Mouse (Mus musculus): ENCODE data around the gene Ankmy1. TPM values are rescaled to one million over a fixed set of nuclear protein-coding genes. Genes with fewer than 3 reads are reported as not detected.

The Ankmy1 gene
- polyA plus RNA-seq, 1 experiment from 2014 or later, result 1.1 TPM

DNA sequence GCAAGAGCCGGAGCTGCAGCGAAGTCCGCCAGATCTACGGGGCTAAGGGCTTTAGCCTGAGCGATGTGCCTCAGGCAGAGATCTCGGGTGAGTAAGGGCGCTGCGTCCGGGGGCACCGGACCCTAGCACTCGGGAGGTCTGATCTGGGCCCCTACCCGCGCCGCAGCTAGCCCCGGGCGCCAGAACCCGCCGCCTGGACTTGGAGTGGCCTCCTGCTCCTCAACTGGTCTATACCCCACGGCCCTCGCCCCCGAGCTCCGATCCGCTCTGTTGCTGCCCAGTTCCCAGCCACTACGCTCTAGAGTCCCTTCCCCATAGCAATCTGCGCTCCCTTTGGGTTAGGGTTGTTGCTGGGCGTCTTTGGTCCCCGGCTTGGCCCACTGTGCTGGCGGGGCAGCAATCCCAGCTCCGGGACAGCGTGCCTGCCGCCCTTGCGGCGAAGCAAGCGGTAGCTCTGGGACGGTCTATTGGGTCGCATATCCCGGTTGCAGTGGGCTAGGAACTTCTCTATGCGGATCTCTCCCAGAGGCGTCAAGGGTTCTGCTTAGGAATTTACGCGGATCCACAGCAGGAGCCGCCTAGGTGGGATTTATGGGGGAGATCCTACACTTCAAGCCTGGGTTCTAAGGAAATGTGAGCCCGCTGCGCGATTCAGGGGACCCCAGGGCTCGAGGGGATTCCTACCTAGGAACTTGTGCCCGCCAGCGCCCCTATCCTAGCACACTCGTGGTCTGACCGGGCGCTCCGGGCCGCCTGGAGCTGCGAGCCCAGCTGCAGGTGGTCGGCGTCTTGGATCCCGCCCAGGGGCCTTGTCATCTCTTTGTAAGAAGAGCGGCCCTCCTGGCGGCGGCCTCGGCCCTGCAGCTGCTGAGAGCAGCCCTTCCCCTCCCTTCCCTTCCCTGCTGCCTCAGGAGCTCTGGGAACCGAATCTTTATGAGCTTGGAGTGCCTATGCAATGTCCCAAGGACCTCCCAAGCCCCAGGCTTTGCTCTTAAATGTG is 70.4 kb downstream of the Ankmy1 start:
- peaks cover 8% of the 10 kb centered on the region; the same call in 1 of the 2 replicates for H3K36me3 ChIP-seq (ENCODE audit: control insufficient read depth, insufficient read depth, low read length)
- H3K9me3 ChIP-seq (ENCODE audit: control insufficient read depth, low read length), result no peaks in the 10 kb centered on the region
- peak overlapping the region; percentile 89 for H3K27ac ChIP-seq (ENCODE audit: low read depth, low read length)
- peaks cover 6% of the 10 kb centered on the region; the same call in 1 of the 2 replicates for H3K27me3 ChIP-seq (ENCODE audit: control insufficient read depth, insufficient read depth, low read length)
- peak overlapping the region; percentile 91 for H3K9ac ChIP-seq (ENCODE audit: low read depth, low read length)
- ATAC-seq (ENCODE audit: low FRiP score, low TSS enrichment), result peak; percentile 33
- peaks cover 11% of the 10 kb centered on the region; the same call in 1 of the 2 replicates for H3K4me1 ChIP-seq (ENCODE audit: control insufficient read depth, insufficient read depth, low read length)
- H3K4me3 ChIP-seq (ENCODE audit: low read length), result peak overlapping the region; percentile 77
- under 1% methylated on average over 62 of the region's 62 CpGs for WGBS
- H3K4me2 ChIP-seq (replicated peaks; ENCODE audit: low read depth, low read length), result peak overlapping the region; percentile 91

DNA sequence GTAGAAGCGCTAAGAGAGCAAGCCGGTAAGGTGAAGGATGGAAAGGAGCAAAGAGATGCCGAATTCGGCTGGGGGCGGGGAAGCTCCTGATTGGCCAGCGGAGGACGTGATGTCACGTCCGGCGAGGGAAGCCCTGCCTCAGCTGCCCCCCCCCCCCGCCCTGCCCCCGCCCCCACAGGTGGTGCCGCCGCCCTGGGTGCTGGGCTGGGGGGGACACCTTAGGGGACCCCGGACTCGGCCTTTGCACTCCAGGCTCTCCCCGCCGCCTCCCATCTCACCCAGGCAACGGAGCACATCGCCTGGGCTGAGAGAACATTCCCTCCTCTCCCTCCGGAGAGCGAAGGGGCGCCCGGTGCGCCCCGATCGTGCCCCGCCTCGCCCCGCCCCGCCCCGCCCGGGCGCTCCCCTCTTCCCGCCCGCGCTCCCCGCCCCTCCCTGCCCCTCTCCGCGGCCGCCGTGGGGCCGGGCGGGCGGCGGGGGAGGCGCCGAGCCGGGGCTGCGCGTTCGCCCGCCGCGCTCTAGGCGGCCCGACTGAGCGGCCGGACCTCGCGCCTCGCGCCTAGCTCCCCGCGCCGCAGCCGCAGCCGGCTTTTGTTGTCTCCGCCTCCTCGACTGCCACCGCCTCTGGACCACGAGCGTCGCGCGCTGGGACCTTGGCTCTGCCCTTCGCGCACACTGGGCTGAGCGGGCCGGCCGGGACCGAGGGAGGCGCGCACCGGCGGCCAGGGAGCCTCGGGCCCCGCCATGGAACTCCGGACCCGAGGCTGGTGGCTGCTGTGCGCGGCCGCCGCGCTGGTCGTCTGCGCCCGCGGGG is 71.3 kb downstream of the Ankmy1 start, which contains the start of gene Gpc1:
Gene Gpc1, plus strand, starts transcription at position 458 of the 814 bp plus-strand sequence.
- Histone ChIP-seq H3K4me3 (ENCODE audit: low read length) (peak within 1 kb of the TSS; percentile 77), H3K27ac (ENCODE audit: low read depth, low read length) (peak within 1 kb of the TSS; percentile 89), H3K4me2 (replicated peaks; ENCODE audit: low read depth, low read length) (peak within 1 kb of the TSS; percentile 91), H3K4me1 (ENCODE audit: control insufficient read depth, insufficient read depth, low read length) (peaks cover 11% of the 10 kb centered on the region; the same call in 1 of the 2 replicates), H3K36me3 (ENCODE audit: control insufficient read depth, insufficient read depth, low read length) (peaks cover 8% of the 10 kb centered on the region; the same call in 1 of the 2 replicates), H3K9me3 (ENCODE audit: control insufficient read depth, low read length) (no peaks in the 10 kb centered on the region), H3K9ac (ENCODE audit: low read depth, low read length) (peak within 1 kb of the TSS; percentile 91), H3K27me3 (ENCODE audit: control insufficient read depth, insufficient read depth, low read length) (peaks cover 6% of the 10 kb centered on the region; the same call in 1 of the 2 replicates)
- ATAC-seq (ENCODE audit: low FRiP score, low TSS enrichment), result peak; percentile 75
- under 1% methylated on average over 52 of the region's 99 CpGs for WGBS

DNA sequence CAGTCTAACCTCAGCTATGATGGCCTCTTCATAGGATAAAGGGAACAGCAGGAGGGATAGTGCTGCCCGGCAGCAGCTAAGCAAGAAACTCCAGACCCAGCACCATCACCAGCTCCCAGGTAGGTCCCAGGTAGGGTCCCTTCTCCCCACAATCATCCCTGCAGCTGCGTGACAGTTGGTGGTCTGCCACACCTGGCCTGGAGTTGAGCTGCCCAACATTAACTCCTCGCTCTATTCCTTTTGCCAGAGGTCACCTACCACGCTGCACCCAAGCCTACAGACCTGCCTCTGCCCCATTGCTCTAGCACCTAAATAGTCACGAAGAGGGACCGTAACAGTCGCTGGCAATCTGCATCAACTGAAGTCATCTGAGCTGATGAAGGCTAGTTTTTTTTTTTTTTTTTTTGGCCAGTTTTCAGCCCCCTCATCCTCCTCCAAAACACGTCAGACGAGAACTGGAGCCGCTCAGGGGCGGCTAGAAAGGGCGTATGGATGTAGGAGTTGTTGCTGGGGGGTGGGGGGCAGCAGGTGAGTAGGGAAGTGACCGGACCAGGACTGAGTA is 72.0 kb downstream of the Ankmy1 start:
- no peak overlapping the region for H3K27ac ChIP-seq (ENCODE audit: low read depth, low read length)

DNA sequence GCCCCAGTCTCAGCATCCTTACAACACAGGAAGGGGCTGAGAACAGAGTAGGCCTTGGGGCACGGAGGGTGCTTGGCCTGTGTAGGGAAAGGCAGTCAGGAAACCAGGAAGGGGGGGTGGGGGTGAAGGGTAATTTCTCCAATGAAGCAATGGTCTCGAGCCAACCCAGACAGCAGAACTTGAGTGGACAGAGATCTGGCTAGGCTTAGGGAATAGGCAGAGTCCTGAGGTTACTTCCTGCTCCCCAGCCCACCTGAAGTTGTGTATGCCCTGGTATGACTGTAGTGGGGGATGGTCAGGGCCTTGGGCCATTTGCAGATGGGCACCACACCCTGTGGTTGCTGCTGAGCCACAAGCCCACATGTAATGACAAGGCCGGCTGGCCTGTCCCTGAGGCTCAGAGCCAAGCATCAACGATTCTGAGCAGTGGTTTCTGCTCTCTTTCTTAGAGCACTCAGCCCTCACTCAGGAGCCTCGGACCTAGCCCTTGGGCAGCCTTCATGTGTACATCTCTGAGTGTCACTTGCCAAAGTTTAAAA is 86.9 kb downstream of the Ankmy1 start:
- ATAC-seq (ENCODE audit: low FRiP score, low TSS enrichment), result no peak
- no peaks in the 10 kb centered on the region; the same call in 1 of the 2 replicates for H3K9me3 ChIP-seq (ENCODE audit: control insufficient read depth, low read length)
- 71% methylated on average over 5 of the region's 5 CpGs for WGBS
- no peak overlapping the region for H3K4me2 ChIP-seq (replicated peaks; ENCODE audit: low read depth, low read length)
- no peak overlapping the region for H3K4me3 ChIP-seq (ENCODE audit: low read length)
- H3K36me3 ChIP-seq (ENCODE audit: control insufficient read depth, insufficient read depth, low read length), result no peaks in the 10 kb centered on the region
- no peaks in the 10 kb centered on the region for H3K4me1 ChIP-seq (ENCODE audit: control insufficient read depth, insufficient read depth, low read length)
- H3K27me3 ChIP-seq (ENCODE audit: control insufficient read depth, insufficient read depth, low read length), result no peaks in the 10 kb centered on the region
- H3K9ac ChIP-seq (ENCODE audit: low read depth, low read length), result no peak overlapping the region
- no peak overlapping the region for H3K27ac ChIP-seq (ENCODE audit: low read depth, low read length)

More for the DNA sequence above, 72.0 kb downstream of the Ankmy1 start:
- Histone ChIP-seq H3K36me3 (ENCODE audit: control insufficient read depth, insufficient read depth, low read length) (0 out of 2 replicates have a peak, but pooled peaks cover 4% of the 10 kb centered on the region), H3K9me3 (ENCODE audit: control insufficient read depth, low read length) (no peaks in the 10 kb centered on the region), H3K4me2 (replicated peaks; ENCODE audit: low read depth, low read length) (peak overlapping the region; percentile 91), H3K4me1 (ENCODE audit: control insufficient read depth, insufficient read depth, low read length) (peaks cover 11% of the 10 kb centered on the region; the same call in 1 of the 2 replicates), H3K4me3 (ENCODE audit: low read length) (peak overlapping the region; percentile 77), H3K27me3 (ENCODE audit: control insufficient read depth, insufficient read depth, low read length) (peaks cover 6% of the 10 kb centered on the region; the same call in 1 of the 2 replicates), H3K9ac (ENCODE audit: low read depth, low read length) (peak overlapping the region; percentile 91; the same call in 1 of the 2 replicates)
- no peak for ATAC-seq (ENCODE audit: low FRiP score, low TSS enrichment)
- WGBS, result 10% methylated on average over 13 of the region's 13 CpGs

DNA sequence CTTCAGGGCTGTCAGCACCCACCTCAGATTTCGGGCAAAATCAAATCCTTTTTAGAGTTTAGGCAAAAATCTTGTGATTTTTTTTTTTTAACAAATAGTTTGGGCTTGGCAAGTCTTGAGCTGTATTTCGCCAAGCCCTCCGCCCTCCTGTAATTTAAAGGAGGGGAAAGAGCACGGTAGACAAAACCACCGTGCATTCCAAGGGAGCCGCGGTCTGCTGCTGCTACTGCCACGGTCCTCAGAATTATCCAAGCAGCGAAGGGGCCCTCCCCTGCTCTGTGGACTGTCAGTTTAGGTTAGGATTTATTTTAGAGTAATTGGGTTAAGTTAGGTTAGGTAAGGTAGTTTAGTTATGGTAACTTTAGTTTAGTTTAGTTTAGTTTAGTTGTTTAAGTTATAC is 87.6 kb downstream of the Ankmy1 start:
- no peaks in the 10 kb centered on the region; the same call in 1 of the 2 replicates for H3K9me3 ChIP-seq (ENCODE audit: control insufficient read depth, low read length)
- H3K4me1 ChIP-seq (ENCODE audit: control insufficient read depth, insufficient read depth, low read length), result no peaks in the 10 kb centered on the region
- 48% methylated on average over 9 of the region's 9 CpGs for WGBS
- no peak for ATAC-seq (ENCODE audit: low FRiP score, low TSS enrichment)
- H3K27ac ChIP-seq (ENCODE audit: low read depth, low read length), result no peak overlapping the region
- no peaks in the 10 kb centered on the region for H3K36me3 ChIP-seq (ENCODE audit: control insufficient read depth, insufficient read depth, low read length)
- no peak overlapping the region for H3K9ac ChIP-seq (ENCODE audit: low read depth, low read length)
- no peak overlapping the region for H3K4me2 ChIP-seq (replicated peaks; ENCODE audit: low read depth, low read length)
- no peaks in the 10 kb centered on the region for H3K27me3 ChIP-seq (ENCODE audit: control insufficient read depth, insufficient read depth, low read length)
- H3K4me3 ChIP-seq (ENCODE audit: low read length), result no peak overlapping the region

DNA sequence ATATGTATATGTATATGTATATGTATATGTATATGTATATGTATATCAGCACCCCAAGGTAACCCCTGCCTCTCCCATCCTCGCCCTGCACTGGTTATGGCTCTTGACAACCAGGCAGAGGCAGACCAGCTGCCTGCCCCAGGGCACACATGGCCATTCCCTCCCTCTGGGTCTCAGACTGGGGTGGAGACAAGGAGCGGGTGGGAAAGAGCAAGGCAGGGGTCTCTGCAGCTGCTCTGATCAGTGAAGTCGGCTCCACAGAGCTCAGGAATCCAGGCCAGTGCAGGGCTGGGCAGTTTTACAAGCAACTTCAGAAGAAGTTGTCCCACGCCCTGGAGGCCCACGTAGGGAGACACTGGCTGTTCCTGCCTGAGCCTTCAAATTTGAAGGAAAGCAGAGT is 88.4 kb downstream of the Ankmy1 start:
- no peaks in the 10 kb centered on the region for H3K27me3 ChIP-seq (ENCODE audit: control insufficient read depth, insufficient read depth, low read length)
- 41% methylated on average over 5 of the region's 5 CpGs for WGBS
- no peaks in the 10 kb centered on the region for H3K4me1 ChIP-seq (ENCODE audit: control insufficient read depth, insufficient read depth, low read length)
- H3K4me2 ChIP-seq (replicated peaks; ENCODE audit: low read depth, low read length), result no peak overlapping the region
- H3K27ac ChIP-seq (ENCODE audit: low read depth, low read length), result no peak overlapping the region
- H3K9me3 ChIP-seq (ENCODE audit: control insufficient read depth, low read length), result peaks cover 4% of the 10 kb centered on the region; the same call in 1 of the 2 replicates
- no peaks in the 10 kb centered on the region for H3K36me3 ChIP-seq (ENCODE audit: control insufficient read depth, insufficient read depth, low read length)
- ATAC-seq (ENCODE audit: low FRiP score, low TSS enrichment), result peak; percentile 49; the same call in 1 of the 2 replicates
- H3K4me3 ChIP-seq (ENCODE audit: low read length), result no peak overlapping the region
- H3K9ac ChIP-seq (ENCODE audit: low read depth, low read length), result no peak overlapping the region

Data from kidney, embryonic 14.5 days (tissue).